Mouse (Mus musculus) stomach, postnatal 0 days (tissue): ENCODE results near the gene Nfia.

ENCODE experiments used
- CTCF ChIP-seq: IDR thresholded peaks from 2 replicates; pipeline ENCODE4 v1.5.1; 2016; ENCODE audit warnings: antibody characterized with exemption, low read depth, mild to moderate bottlenecking, moderate library complexity
- EP300 ChIP-seq: optimal IDR thresholded peaks from 2 replicates; pipeline ENCODE3; 2016; ENCODE audit warnings: antibody characterized with exemption

DNA sequence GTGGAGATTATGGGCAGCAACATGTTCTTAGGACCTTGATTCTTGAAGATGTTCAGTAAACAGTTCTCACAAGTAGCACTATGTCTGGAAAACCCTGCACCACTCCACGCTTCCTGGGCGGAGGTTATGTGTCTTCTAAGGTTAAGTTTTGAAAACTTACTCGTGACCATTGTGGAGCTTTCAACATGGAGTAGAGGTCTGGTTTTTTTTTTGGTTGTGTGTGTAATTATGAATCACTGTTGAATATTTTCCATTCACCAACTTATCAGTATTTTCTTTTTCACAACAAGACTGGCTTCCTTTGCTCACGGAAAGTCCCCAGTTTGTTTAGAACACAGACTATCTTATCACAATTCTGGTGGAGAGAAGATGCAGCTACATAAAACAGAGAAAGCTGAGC, 82.2 kb downstream of the Nfia start:
- TF ChIP-seq CTCF (no peak), EP300 (no peak)
